16 mouse cellular contexts compared by ENCODE assay signal in the genomic region with DNA sequence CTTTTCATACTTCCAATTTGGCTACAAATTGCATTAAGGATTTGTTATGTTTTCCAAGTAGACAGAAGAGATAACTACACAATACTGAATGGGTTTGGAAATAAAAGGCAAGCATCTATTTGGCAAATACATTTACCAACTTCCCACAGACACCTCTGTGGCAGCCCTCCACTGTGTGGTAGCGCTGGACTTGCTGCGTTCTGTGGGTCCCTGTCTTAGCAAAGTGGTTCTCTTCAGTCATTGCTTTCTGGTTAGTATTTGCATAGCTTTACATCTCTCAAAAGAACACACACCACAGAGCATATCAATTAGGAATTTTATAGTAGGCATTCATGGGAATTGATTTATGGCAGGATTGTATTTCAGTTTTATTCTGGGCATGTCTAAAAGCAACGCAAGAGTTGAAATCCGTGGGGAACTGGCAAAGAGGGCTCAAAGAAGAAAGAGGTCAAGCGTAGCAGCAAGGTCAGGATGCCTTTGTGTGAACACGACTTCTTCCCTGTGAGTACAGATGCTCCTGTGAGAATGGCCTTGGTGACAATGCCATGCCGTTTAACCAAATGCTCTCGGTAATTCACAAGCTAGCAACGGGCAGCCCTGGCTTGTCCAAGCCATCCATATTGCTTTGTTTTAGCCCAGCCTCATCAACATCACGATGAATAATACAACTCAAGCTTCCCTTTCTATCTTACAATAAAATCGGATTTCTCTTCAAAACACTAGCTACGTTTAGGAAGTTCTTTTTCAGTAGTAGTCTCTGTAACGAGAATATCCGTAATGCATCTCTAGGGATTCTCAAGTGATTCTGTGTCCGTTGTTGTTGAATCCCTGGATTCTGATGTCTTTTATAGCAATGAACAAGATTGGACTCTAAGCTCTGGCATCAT. TPM values are rescaled to one million over a fixed set of nuclear protein-coding genes. Genes with fewer than 3 reads are reported as not detected.
DNase-seq lines count a peak whose midpoint lies in the region; ATAC-seq and TF ChIP-seq lines count a peak whose summit lies in the region.
"Had no signal": no experiment of that assay in that cellular context is flagged by ENCODE, and none has a peak within 500 bp of the region (broad histone marks: within the 10 kb centered on the region; RNA-seq: fewer than 3 reads in every experiment).

No protein-coding gene starts in this region.

- no peak overlapping the region for H3K27ac ChIP-seq in embryonic facial prominence, embryonic 11.5 days (replicated peaks; ENCODE audit: low read depth, low read length)
- peak overlapping the region; percentile 55; the same call in 1 of the 2 replicates for H3K27ac ChIP-seq in midbrain, embryonic 11.5 days (ENCODE audit: low read depth, low read length)
- H3K27ac ChIP-seq in neural tube, embryonic 12.5 days, result no peak overlapping the region
- H3K27ac ChIP-seq in layer of hippocampus, adult 2 months, result no peak overlapping the region
- H3K27ac ChIP-seq: embryonic facial prominence, embryonic 12.5 days; liver, embryonic 14.5 days had no signal

- no peak overlapping the region for H3K4me3 ChIP-seq in embryonic facial prominence, embryonic 11.5 days (ENCODE audit: low read depth, low read length)
- no peak overlapping the region for H3K4me3 ChIP-seq in midbrain, embryonic 11.5 days (ENCODE audit: low read depth, low read length)
- H3K4me3 ChIP-seq in neural tube, embryonic 12.5 days, result no peak overlapping the region
- no peak overlapping the region for H3K4me3 ChIP-seq in layer of hippocampus, adult 2 months
- H3K4me3 ChIP-seq: embryonic facial prominence, embryonic 12.5 days; heart, embryonic 12.5 days had no signal

- no peak for TF ChIP-seq CTCF in brain, embryonic 14.5 days (IDR thresholded peaks at IDR 0.05; ENCODE audit: borderline replicate concordance, extremely low read depth, insufficient read depth, insufficient read length)
- TF ChIP-seq CTCF in layer of hippocampus, adult 2 months (conservative IDR thresholded peaks at IDR 0.05), result no peak

- H3K36me3 ChIP-seq in embryonic facial prominence, embryonic 11.5 days (replicated peaks; ENCODE audit: control insufficient read depth, insufficient read depth, low read depth, low read length), result no peaks in the 10 kb centered on the region
- no peaks in the 10 kb centered on the region for H3K36me3 ChIP-seq in midbrain, embryonic 11.5 days (ENCODE audit: control insufficient read depth, insufficient read depth, low read length)
- H3K36me3 ChIP-seq in neural tube, embryonic 12.5 days, result no peaks in the 10 kb centered on the region
- H3K36me3 ChIP-seq: embryonic facial prominence, embryonic 12.5 days; heart, embryonic 12.5 days had no signal

- no peak for TF ChIP-seq POLR2A in brain, embryonic 14.5 days (IDR thresholded peaks at IDR 0.05; ENCODE audit: borderline replicate concordance, extremely low read depth, insufficient read depth, insufficient read length, poor library complexity, severe bottlenecking)

- no peaks in the 10 kb centered on the region for H3K27me3 ChIP-seq in embryonic facial prominence, embryonic 11.5 days (ENCODE audit: control insufficient read depth, insufficient read depth, low read length)
- H3K27me3 ChIP-seq in midbrain, embryonic 11.5 days (ENCODE audit: control insufficient read depth, insufficient read depth, low read length), result no peaks in the 10 kb centered on the region
- no peaks in the 10 kb centered on the region for H3K27me3 ChIP-seq in neural tube, embryonic 12.5 days (replicated peaks)
- H3K27me3 ChIP-seq: embryonic facial prominence, embryonic 12.5 days had no signal

- ATAC-seq in embryonic facial prominence, embryonic 11.5 days (replicated peaks; ENCODE audit: insufficient number of reproducible peaks, low FRiP score, low TSS enrichment, low read depth), result peak; percentile 42; the same call in 1 of the 2 replicates
- ATAC-seq in midbrain, embryonic 11.5 days (ENCODE audit: low FRiP score), result peak; percentile 88
- peak; percentile 84 for ATAC-seq in neural tube, embryonic 12.5 days (ENCODE audit: low FRiP score, low read depth)
- ATAC-seq in erythroid progenitor cell, adult 5-6 weeks (replicated peaks; ENCODE audit: low FRiP score, poor library complexity, severe bottlenecking), result no peak

- 56% methylated on average over 15 of the region's 15 CpGs for WGBS in embryonic facial prominence, embryonic 11.5 days
- WGBS in midbrain, embryonic 11.5 days, result 16% methylated on average over 15 of the region's 15 CpGs
- WGBS in neural tube, embryonic 12.5 days, result 14% methylated on average over 15 of the region's 15 CpGs

- no peak overlapping the region for H3K4me2 ChIP-seq in embryonic facial prominence, embryonic 11.5 days (ENCODE audit: low read depth, low read length)
- peak overlapping the region; percentile 22; the same call in 1 of the 2 replicates for H3K4me2 ChIP-seq in midbrain, embryonic 11.5 days
- H3K4me2 ChIP-seq in neural tube, embryonic 12.5 days (replicated peaks), result peak overlapping the region; percentile 41
- H3K4me2 ChIP-seq: embryonic facial prominence, embryonic 12.5 days; heart, embryonic 12.5 days had no signal

- no peaks in the 10 kb centered on the region for H3K4me1 ChIP-seq in embryonic facial prominence, embryonic 11.5 days (ENCODE audit: control insufficient read depth, insufficient read depth, low read length)
- H3K4me1 ChIP-seq in midbrain, embryonic 11.5 days (ENCODE audit: control insufficient read depth, insufficient read depth, low read length), result peaks cover 16% of the 10 kb centered on the region; the same call in 1 of the 2 replicates
- H3K4me1 ChIP-seq in neural tube, embryonic 12.5 days, result peaks cover 18% of the 10 kb centered on the region
- H3K4me1 ChIP-seq: embryonic facial prominence, embryonic 12.5 days; heart, embryonic 12.5 days had no signal

- peak; percentile 18 for DNase-seq in brain, embryonic 14.5 days (ENCODE audit: low read depth)
- peak; percentile 10 for DNase-seq in embryonic facial prominence, embryonic 11.5 days (ENCODE audit: low spot score)
- DNase-seq in midbrain, embryonic 11.5 days (ENCODE audit: low spot score, missing footprints), result peak; percentile 94
- DNase-seq in right cerebral cortex, adult 18-20 months, result no peak
- DNase-seq in lung, postnatal 14 days, result no peak
- DNase-seq in layer of hippocampus, adult 2 months (ENCODE audit: low spot score in 2 of 2), result no peak
- DNase-seq: B cell, adult 2 months; cerebellum, adult 2 months; kidney, adult 8-10 months; lung, postnatal 10 days; right cerebral cortex, postnatal 4 days had no signal

- no peak overlapping the region for H3K9ac ChIP-seq in embryonic facial prominence, embryonic 11.5 days (replicated peaks; ENCODE audit: low read length)
- peak overlapping the region; percentile 21; the same call in 1 of the 2 replicates for H3K9ac ChIP-seq in midbrain, embryonic 11.5 days (ENCODE audit: low read length)
- H3K9ac ChIP-seq in neural tube, embryonic 12.5 days, result no peak overlapping the region
- H3K9ac ChIP-seq: embryonic facial prominence, embryonic 12.5 days; heart, embryonic 12.5 days; liver, embryonic 14.5 days had no signal

- H3K9me3 ChIP-seq in embryonic facial prominence, embryonic 11.5 days (replicated peaks; ENCODE audit: control insufficient read depth, low read length), result no peaks in the 10 kb centered on the region
- no peaks in the 10 kb centered on the region for H3K9me3 ChIP-seq in midbrain, embryonic 11.5 days (ENCODE audit: control insufficient read depth, low read length)
- no peaks in the 10 kb centered on the region for H3K9me3 ChIP-seq in neural tube, embryonic 12.5 days
- H3K9me3 ChIP-seq: embryonic facial prominence, embryonic 12.5 days; heart, embryonic 12.5 days had no signal

RNA-seq across cellular contexts. Expression of a gene that starts 10.8 kb away (rescaled TPM):
- 53.3 and 54.5 TPM in 2 replicates for polyA plus RNA-seq in brain, embryonic 14.5 days (2012; rRNA removed)
- polyA plus RNA-seq in embryonic facial prominence, embryonic 11.5 days (2014; fragmentation: Nextera tagmentation; extraction: Ambion mirVana), result 54.2 and 58.3 TPM in 2 replicates
- 49.2 and 53.7 TPM in 2 replicates for polyA plus RNA-seq in midbrain, embryonic 11.5 days (2014; fragmentation: Nextera tagmentation; extraction: Ambion mirVana)
- 50.4 and 51.9 TPM in 2 replicates for polyA plus RNA-seq in neural tube, embryonic 12.5 days (2016; fragmentation: Nextera tagmentation; extraction: Ambion mirVana)
- 10 to 100 TPM; 43.8 to 46.0 TPM for total RNA-seq in layer of hippocampus, adult 2 months (2021)
- total RNA-seq in erythroid progenitor cell, adult 5-6 weeks (2015; ENCODE audit: low replicate concordance), result 32.7 and 39.3 TPM in 2 replicates
- total RNA-seq in erythroid progenitor cell, adult 5-6 weeks (2017; ENCODE audit: low replicate concordance), result 29.7 and 40.6 TPM in 2 replicates

RNA-seq across cellular contexts. Expression of a gene that starts 25.9 kb away (rescaled TPM):
- polyA plus RNA-seq in brain, embryonic 14.5 days (2012; rRNA removed), result 204 and 215 TPM in 2 replicates
- polyA plus RNA-seq in embryonic facial prominence, embryonic 11.5 days (2014; fragmentation: Nextera tagmentation; extraction: Ambion mirVana), result 559 and 560 TPM in 2 replicates
- 493 and 516 TPM in 2 replicates for polyA plus RNA-seq in midbrain, embryonic 11.5 days (2014; fragmentation: Nextera tagmentation; extraction: Ambion mirVana)
- polyA plus RNA-seq in neural tube, embryonic 12.5 days (2016; fragmentation: Nextera tagmentation; extraction: Ambion mirVana), result 309 and 317 TPM in 2 replicates
- 100 to 1,000 TPM; 180 to 182 TPM for total RNA-seq in layer of hippocampus, adult 2 months (2021)
- total RNA-seq in erythroid progenitor cell, adult 5-6 weeks (2015; ENCODE audit: low replicate concordance), result 129 and 176 TPM in 2 replicates
- total RNA-seq in erythroid progenitor cell, adult 5-6 weeks (2017; ENCODE audit: low replicate concordance), result 97.2 and 160 TPM in 2 replicates

RNA-seq across cellular contexts. Expression of a gene that starts 57.2 kb away (rescaled TPM):
- 120 and 141 TPM in 2 replicates for polyA plus RNA-seq in brain, embryonic 14.5 days (2012; rRNA removed)
- polyA plus RNA-seq in embryonic facial prominence, embryonic 11.5 days (2014; fragmentation: Nextera tagmentation; extraction: Ambion mirVana), result 285 and 303 TPM in 2 replicates
- 279 and 283 TPM in 2 replicates for polyA plus RNA-seq in midbrain, embryonic 11.5 days (2014; fragmentation: Nextera tagmentation; extraction: Ambion mirVana)
- polyA plus RNA-seq in neural tube, embryonic 12.5 days (2016; fragmentation: Nextera tagmentation; extraction: Ambion mirVana), result 225 and 231 TPM in 2 replicates
- 10 to 100 TPM; 69.6 to 70.8 TPM for total RNA-seq in layer of hippocampus, adult 2 months (2021)
- total RNA-seq in erythroid progenitor cell, adult 5-6 weeks (2015; ENCODE audit: low replicate concordance), result 15.1 and 28.5 TPM in 2 replicates
- 12.1 and 19.9 TPM in 2 replicates for total RNA-seq in erythroid progenitor cell, adult 5-6 weeks (2017; ENCODE audit: low replicate concordance)

Comparison
In these comparisons a context has a peak if more than half of its experiments do, and no peak if none do; other contexts are left out.
1. DNase-seq: peak in brain, embryonic 14.5 days (single experiment), embryonic facial prominence, embryonic 11.5 days (single experiment) and midbrain, embryonic 11.5 days (single experiment); none in right cerebral cortex, adult 18-20 months (single experiment), lung, postnatal 14 days (single experiment) and layer of hippocampus, adult 2 months (0 of 2).